Mouse (Mus musculus) hindbrain, embryonic 11.5 days (tissue): ENCODE measurements around the gene Gabbr1. TPM values are rescaled to one million over a fixed set of nuclear protein-coding genes. Genes with fewer than 3 reads are reported as not detected.
A peak's percentile ranks its signal among the peaks of the same experiment; 100 is the strongest.

ENCODE experiments used
- ATAC-seq: fragments of 200-750 bp; cut with Nextera tagmentation; 2 replicates; pipeline ENCODE4 v1.8.0; 2017; ENCODE audit warnings: mild to moderate bottlenecking, moderate TSS enrichment, moderate library complexity; ENCODE audit not compliant: low FRiP score
- DNase-seq: peaks from one replicate; pipeline ENCODE4 v3.0.0-alpha.2; 2015; ENCODE audit warnings: low spot score
- H3K27ac ChIP-seq: fragments of 300-500 bp; sonication (generic); 2 replicates; pipeline ENCODE4 v1.5.1; 2014; ENCODE audit warnings: mild to moderate bottlenecking, low read depth, low read length
- H3K27me3 ChIP-seq: fragments of 300-500 bp; sonication (generic); 2 replicates; pipeline ENCODE4 v1.6.1; 2014; ENCODE audit warnings: mild to moderate bottlenecking, low read length, moderate library complexity, mixed read lengths; ENCODE audit not compliant: control insufficient read depth, insufficient read depth
- H3K36me3 ChIP-seq: fragments of 300-500 bp; sonication (generic); 2 replicates; pipeline ENCODE4 v1.6.1; 2014; ENCODE audit warnings: mild to moderate bottlenecking, low read length, moderate library complexity, mixed read lengths; ENCODE audit not compliant: control insufficient read depth, insufficient read depth
- H3K4me1 ChIP-seq: fragments of 300-500 bp; sonication (generic); replicated peaks from 2 replicates; pipeline ENCODE4 v1.6.1; 2014; ENCODE audit warnings: low read length, mixed read lengths; ENCODE audit not compliant: control insufficient read depth, insufficient read depth
- H3K4me2 ChIP-seq: fragments of 300-500 bp; sonication (generic); replicated peaks from 2 replicates; pipeline ENCODE4 v1.6.1; 2014; ENCODE audit warnings: mild to moderate bottlenecking, low read depth, low read length
- H3K4me3 ChIP-seq: fragments of 300-500 bp; sonication (generic); 2 replicates; pipeline ENCODE4 v1.5.1; 2014; ENCODE audit warnings: low read depth, low read length
- H3K9ac ChIP-seq: fragments of 300-500 bp; sonication (generic); 2 replicates; pipeline ENCODE4 v1.6.1; 2014; ENCODE audit warnings: low read depth, low read length
- H3K9me3 ChIP-seq: fragments of 300-500 bp; sonication (generic); 2 replicates; pipeline ENCODE4 v1.6.1; 2016; ENCODE audit warnings: low read length; ENCODE audit not compliant: control insufficient read depth
- WGBS: fragments of 180-500 bp; shearing (Covaris S2); extraction: QIAGEN DNeasy Blood & Tissue Kit; methylation state at CpG from one replicate; pipeline ENCODE4 v1.1.7; 2014; 5-methylcytosine and 5-hydroxymethylcytosine counted together
- polyA plus RNA-seq: library from polyadenylated mRNA; unstranded; fragments of >200 nt; fragmentation: Nextera tagmentation; extraction: Ambion mirVana; gene quantifications from 2 replicates; pipeline ENCODE4 v1.2.1, GENCODE M21; 2014

The Gabbr1 gene
- 16.8 and 24.8 TPM in 2 replicates for polyA plus RNA-seq

GRCm38 (mm10) chr17:37045611-37046311 is at the start of gene Gabbr1:
Gene Gabbr1 (plus strand): TSS chr17:37045966.
- Histone ChIP-seq H3K9me3 (no peaks in the 10 kb centered on the region), H3K4me1 (peaks cover 3% of the 10 kb centered on the region), H3K9ac (peak within 1 kb of the TSS; percentile 81), H3K27me3 (peaks cover 4% of the 10 kb centered on the region), H3K4me2 (peak within 1 kb of the TSS; percentile 86), H3K27ac (peak within 1 kb of the TSS; percentile 85), H3K4me3 (peak within 1 kb of the TSS; percentile 80), H3K36me3 (no peaks in the 10 kb centered on the region)
- DNase-seq = peak; percentile 90
- ATAC-seq = peak; percentile 78
- under 1% methylated on average over 37 of the region's 55 CpGs for whole genome bisulfite sequencing

GRCm38 (mm10) chr17:36997033-36997735 is 48.6 kb upstream of the Gabbr1 start:
- H3K27ac ChIP-seq = no peak overlapping the region
- no peaks in the 10 kb centered on the region for H3K36me3 ChIP-seq
- H3K9me3 ChIP-seq = no peaks in the 10 kb centered on the region
- ATAC-seq = peak; percentile 57; the same call in 1 of the 2 replicates
- no peaks in the 10 kb centered on the region for H3K4me1 ChIP-seq
- H3K4me2 ChIP-seq = no peak overlapping the region
- H3K9ac ChIP-seq = no peak overlapping the region
- no peak overlapping the region for H3K4me3 ChIP-seq
- peak; percentile 91 for DNase-seq
- 28% methylated on average over 7 of the region's 7 CpGs for WGBS
- H3K27me3 ChIP-seq = no peaks in the 10 kb centered on the region

GRCm38 (mm10) chr17:36998477-36998876 is 47.3 kb upstream of the Gabbr1 start:
- no peak overlapping the region for H3K27ac ChIP-seq
- 77% methylated on average over 2 of the region's 2 CpGs for WGBS
- ATAC-seq (no peak), DNase-seq (no peak)
- H3K4me2 ChIP-seq = no peak overlapping the region
- H3K4me1 ChIP-seq = 0 out of 2 replicates have a peak, but pooled peaks cover 2% of the 10 kb centered on the region
- no peak overlapping the region for H3K4me3 ChIP-seq
- no peaks in the 10 kb centered on the region for H3K9me3 ChIP-seq
- H3K9ac ChIP-seq = no peak overlapping the region
- no peaks in the 10 kb centered on the region for H3K36me3 ChIP-seq
- H3K27me3 ChIP-seq = no peaks in the 10 kb centered on the region

GRCm38 (mm10) chr17:37000863-37001262 is 44.9 kb upstream of the Gabbr1 start, which contains the start of gene Zfp57:
Gene Zfp57 (plus strand): TSS chr17:37001163.
- no peak for DNase-seq
- WGBS = 94% methylated on average over 7 of the region's 7 CpGs
- 0 out of 2 replicates have a peak, but pooled peaks cover 2% of the 10 kb centered on the region for H3K4me1 ChIP-seq
- H3K27me3 ChIP-seq = no peaks in the 10 kb centered on the region
- no peak for ATAC-seq
- H3K36me3 ChIP-seq = no peaks in the 10 kb centered on the region
- no peak within 1 kb of the TSS for H3K9ac ChIP-seq
- H3K4me3 ChIP-seq = peak within 1 kb of the TSS; percentile 80; the same call in 1 of the 2 replicates
- H3K9me3 ChIP-seq = no peaks in the 10 kb centered on the region
- H3K27ac ChIP-seq = no peak within 1 kb of the TSS
- peak within 1 kb of the TSS; percentile 61; the same call in 1 of the 2 replicates for H3K4me2 ChIP-seq

GRCm38 (mm10) chr17:37002364-37003330 is 43.1 kb upstream of the Gabbr1 start:
- peak overlapping the region; percentile 61 for H3K4me2 ChIP-seq
- no peaks in the 10 kb centered on the region for H3K9me3 ChIP-seq
- no peaks in the 10 kb centered on the region for H3K27me3 ChIP-seq
- 0 out of 2 replicates have a peak, but pooled peaks cover 2% of the 10 kb centered on the region for H3K4me1 ChIP-seq
- H3K27ac ChIP-seq = peak overlapping the region; percentile 93
- H3K4me3 ChIP-seq = peak overlapping the region; percentile 80
- peak; percentile 89 for ATAC-seq
- peak; percentile 80 for DNase-seq
- H3K36me3 ChIP-seq = peaks cover 2% of the 10 kb centered on the region; the same call in 1 of the 2 replicates
- under 1% methylated on average over 49 of the region's 49 CpGs for WGBS
- peak overlapping the region; percentile 96 for H3K9ac ChIP-seq

GRCm38 (mm10) chr17:37003366-37003765 is 42.4 kb upstream of the Gabbr1 start:
- H3K9me3 ChIP-seq = no peaks in the 10 kb centered on the region
- peak overlapping the region; percentile 80 for H3K4me3 ChIP-seq
- 45% methylated on average over 4 of the region's 4 CpGs for WGBS
- no peak overlapping the region; the same call in 1 of the 2 replicates for H3K27ac ChIP-seq
- peak; percentile 22; the same call in 1 of the 2 replicates for ATAC-seq
- DNase-seq = no peak
- no peaks in the 10 kb centered on the region for H3K27me3 ChIP-seq
- 0 out of 2 replicates have a peak, but pooled peaks cover 2% of the 10 kb centered on the region for H3K4me1 ChIP-seq
- peak overlapping the region; percentile 61 for H3K4me2 ChIP-seq
- H3K36me3 ChIP-seq = peaks cover 2% of the 10 kb centered on the region; the same call in 1 of the 2 replicates
- peak overlapping the region; percentile 96 for H3K9ac ChIP-seq

- H3K9ac ChIP-seq = no peak overlapping the region
- no peaks in the 10 kb centered on the region for H3K27me3 ChIP-seq
- no peak overlapping the region for H3K27ac ChIP-seq
- H3K4me3 ChIP-seq = no peak overlapping the region
- H3K4me2 ChIP-seq = no peak overlapping the region
- peaks cover 4% of the 10 kb centered on the region; the same call in 1 of the 2 replicates for H3K36me3 ChIP-seq
- DNase-seq (no peak), ATAC-seq (no peak)
- 94% methylated on average over 6 of the region's 6 CpGs for whole genome bisulfite sequencing
- H3K9me3 ChIP-seq = no peaks in the 10 kb centered on the region
- H3K4me1 ChIP-seq = 0 out of 2 replicates have a peak, but pooled peaks cover 2% of the 10 kb centered on the region
These were observed 37.6 kb upstream of the Gabbr1 start for GRCm38 (mm10) chr17:37008161-37008560.
